Mouse (Mus musculus): ENCODE data around the gene Jund. TPM values are rescaled to one million over a fixed set of nuclear protein-coding genes. Genes with fewer than 3 reads are reported as not detected.

The Jund gene
- polyA plus RNA-seq, 1 experiment, result 128 TPM

GRCm38 (mm10) chr8:70749097-70749674, 50.4 kb downstream of the Jund start:
- Histone ChIP-seq H3K4me3 (ENCODE audit: insufficient read depth, poor library complexity, severe bottlenecking) (no peak overlapping the region), H3K79me2 (ENCODE audit: control insufficient read depth, insufficient read depth) (no peaks in the 10 kb centered on the region), H3K79me3 (ENCODE audit: low read depth) (no peaks in the 10 kb centered on the region), H3K36me3 (ENCODE audit: control insufficient read depth, insufficient read depth) (no peaks in the 10 kb centered on the region), H3ac (ENCODE audit: control insufficient read depth, insufficient read length, low read depth) (no peak overlapping the region), H3K27me3 (ENCODE audit: control insufficient read depth, insufficient read depth, insufficient read length) (peaks cover 18% of the 10 kb centered on the region)
- no peak for TF ChIP-seq CTCF (IDR thresholded peaks at IDR 0.05; ENCODE audit: control insufficient read depth, insufficient read depth, insufficient read length)
- TF ChIP-seq CEBPB (IDR thresholded peaks at IDR 0.05; ENCODE audit: low read depth), result no peak

Other genes with a start within 250 kb of the Jund start
- gene Klhl26, start 222.0 kb upstream of the Jund start, polyA plus RNA-seq (2012; fragmentation: generic; extraction: Trizol), result 34.4 TPM
- gene Tmem59l, start 211.6 kb upstream of the Jund start, polyA plus RNA-seq (2012; fragmentation: generic; extraction: Trizol), result 0.36 TPM
- 294 TPM for gene Crlf1, start 205.8 kb upstream of the Jund start, polyA plus RNA-seq (2012; fragmentation: generic; extraction: Trizol)
- 199 TPM for gene Rex1bd, start 192.2 kb upstream of the Jund start, polyA plus RNA-seq (2012; fragmentation: generic; extraction: Trizol)
- 1,556 TPM for gene Uba52, start 188.1 kb upstream of the Jund start, polyA plus RNA-seq (2012; fragmentation: generic; extraction: Trizol)
- 256 TPM for gene Fkbp8, start 171.2 kb upstream of the Jund start, polyA plus RNA-seq (2012; fragmentation: generic; extraction: Trizol)
- gene Kxd1, start 171.0 kb upstream of the Jund start, polyA plus RNA-seq (2012; fragmentation: generic; extraction: Trizol), result 47.5 TPM
- gene Ell, start 159.5 kb upstream of the Jund start, polyA plus RNA-seq (2012; fragmentation: generic; extraction: Trizol), result 12.3 TPM
- 78.6 TPM for gene Isyna1, start 104.6 kb upstream of the Jund start, polyA plus RNA-seq (2012; fragmentation: generic; extraction: Trizol)
- gene Ssbp4, start 90.1 kb upstream of the Jund start, polyA plus RNA-seq (2012; fragmentation: generic; extraction: Trizol), result 193 TPM
- not detected for gene Lrrc25, start 82.8 kb upstream of the Jund start, polyA plus RNA-seq (2012; fragmentation: generic; extraction: Trizol)
- gene Gdf15, start 66.5 kb upstream of the Jund start, polyA plus RNA-seq (2012; fragmentation: generic; extraction: Trizol), result 20.9 TPM
- gene Pgpep1, start 38.6 kb upstream of the Jund start, polyA plus RNA-seq (2012; fragmentation: generic; extraction: Trizol), result 34.9 TPM
- 300 TPM for gene Lsm4, start 25.7 kb upstream of the Jund start, polyA plus RNA-seq (2012; fragmentation: generic; extraction: Trizol)
- 0.01 TPM for gene Iqcn, start 4.5 kb downstream of the Jund start, polyA plus RNA-seq (2012; fragmentation: generic; extraction: Trizol)
- not detected for gene Gm3336, start 19.6 kb downstream of the Jund start, polyA plus RNA-seq (2012; fragmentation: generic; extraction: Trizol)
- 0.01 TPM for gene Pde4c, start 24.8 kb downstream of the Jund start, polyA plus RNA-seq (2012; fragmentation: generic; extraction: Trizol)
- 14.4 TPM for gene Rab3a, start 55.7 kb downstream of the Jund start, polyA plus RNA-seq (2012; fragmentation: generic; extraction: Trizol)
- gene Mpv17l2, start 62.0 kb downstream of the Jund start, polyA plus RNA-seq (2012; fragmentation: generic; extraction: Trizol), result 86.8 TPM
- 71.7 TPM for gene Pik3r2, start 77.8 kb downstream of the Jund start, polyA plus RNA-seq (2012; fragmentation: generic; extraction: Trizol)
- 32.5 TPM for gene Mast3, start 106.1 kb downstream of the Jund start, polyA plus RNA-seq (2012; fragmentation: generic; extraction: Trizol)
- 29.3 TPM for gene Il12rb1, start 109.5 kb downstream of the Jund start, polyA plus RNA-seq (2012; fragmentation: generic; extraction: Trizol)
- gene Arrdc2, start 140.8 kb downstream of the Jund start, polyA plus RNA-seq (2012; fragmentation: generic; extraction: Trizol), result 4.4 TPM
- 3.2 TPM for gene Kcnn1, start 164.3 kb downstream of the Jund start, polyA plus RNA-seq (2012; fragmentation: generic; extraction: Trizol)
- 142 TPM for gene Ccdc124, start 175.0 kb downstream of the Jund start, polyA plus RNA-seq (2012; fragmentation: generic; extraction: Trizol)
- gene Slc5a5, start 193.8 kb downstream of the Jund start, polyA plus RNA-seq (2012; fragmentation: generic; extraction: Trizol), result 0.13 TPM
- 4,918 TPM for gene Rpl18a, start 198.5 kb downstream of the Jund start, polyA plus RNA-seq (2012; fragmentation: generic; extraction: Trizol)
- gene Map1s, start 207.0 kb downstream of the Jund start, polyA plus RNA-seq (2012; fragmentation: generic; extraction: Trizol), result 59.7 TPM